Mouse (Mus musculus) cortical plate, adult 2 months (tissue): ENCODE results near the gene Tmc7.

Source experiments
- CTCF ChIP-seq: fragments of 200-500 bp; IDR thresholded peaks from 2 replicates; pipeline ENCODE4 v1.5.1; 2011; ENCODE audit warnings: mild to moderate bottlenecking, control low read depth, low read length; ENCODE audit not compliant: insufficient read depth; ENCODE audit errors: extremely low read depth
- POLR2A ChIP-seq: fragments of 200-500 bp; IDR thresholded peaks from 2 replicates; pipeline ENCODE4 v1.6.1; 2011; ENCODE audit warnings: mild to moderate bottlenecking, low read length, control low read depth; ENCODE audit not compliant: insufficient read depth; ENCODE audit errors: extremely low read depth

- TF ChIP-seq POLR2A (no peak), CTCF (no peak)
Measured at GRCm38 (mm10) chr7:118594611-118595010, 10.1 kb upstream of the Tmc7 start.
